Mouse (Mus musculus) forebrain, embryonic 10.5 days (tissue): ENCODE results near the gene Olfr594. TPM values are rescaled to one million over a fixed set of nuclear protein-coding genes. Genes with fewer than 3 reads are reported as not detected.
"Not testable (repeated sequence)": the region's sequence is repeated elsewhere in the genome, so short reads cannot be mapped to it uniquely, and the experiment has no call there.

Source experiments
- DNase-seq: peaks from one replicate; pipeline ENCODE4 v3.0.0-alpha.2; 2017; ENCODE audit warnings: low spot score; ENCODE audit errors: extremely low spot score
- H3K27ac ChIP-seq: fragments of 300-500 bp; sonication (generic); 2 replicates; pipeline ENCODE4 v1.5.1; 2016; ENCODE audit warnings: mild to moderate bottlenecking
- H3K27me3 ChIP-seq: fragments of 300-500 bp; sonication (generic); 2 replicates; pipeline ENCODE4 v1.6.1; 2016; ENCODE audit warnings: mild to moderate bottlenecking; ENCODE audit not compliant: poor library complexity, severe bottlenecking
- H3K36me3 ChIP-seq: fragments of 300-500 bp; sonication (generic); replicated peaks from 2 replicates; pipeline ENCODE4 v1.6.1; 2016; ENCODE audit warnings: mild to moderate bottlenecking, moderate library complexity
- H3K4me1 ChIP-seq: fragments of 300-500 bp; sonication (generic); 2 replicates; pipeline ENCODE4 v1.6.1; 2016
- H3K4me3 ChIP-seq: fragments of 300-500 bp; sonication (generic); 2 replicates; pipeline ENCODE4 v1.5.1; 2016; ENCODE audit warnings: mild to moderate bottlenecking, moderate library complexity
- H3K9me3 ChIP-seq: fragments of 300-500 bp; sonication (generic); 2 replicates; pipeline ENCODE4 v1.6.1; 2016; ENCODE audit warnings: mild to moderate bottlenecking, moderate library complexity
- WGBS: fragments of 180-500 bp; shearing (Covaris S2); methylation state at CpG from one replicate; pipeline ENCODE4 v1.1.7; 2016; 5-methylcytosine and 5-hydroxymethylcytosine counted together
- microRNA-seq: library from miRNA; unstranded; fragments of <30 nt; microRNA quantifications from one replicate; pipeline ENCODE4, GENCODE M21; 2017
- polyA plus RNA-seq: library from polyadenylated mRNA; unstranded; fragments of >200 nt; fragmentation: Nextera tagmentation; extraction: Ambion mirVana; gene quantifications from 2 replicates; pipeline ENCODE4 v1.2.1, GENCODE M21; 2016

Olfr594 gene
- polyA plus RNA-seq = not detected in 2 replicates

GRCm38 (mm10) chr7:103216696-103217095 is at the start of gene Olfr594:
Gene Olfr594 (plus strand): TSS chr7:103216996.
- Histone ChIP-seq H3K36me3 (no peaks in the 10 kb centered on the region), H3K27ac (no peak within 1 kb of the TSS), H3K4me3 (no peak within 1 kb of the TSS), H3K27me3 (no peaks in the 10 kb centered on the region), H3K4me1 (no peaks in the 10 kb centered on the region), H3K9me3 (no peaks in the 10 kb centered on the region)
- DNase-seq = no peak

- 91% methylated on average over 5 of the region's 5 CpGs for WGBS
- DNase-seq = no peak
- no peaks in the 10 kb centered on the region for H3K9me3 ChIP-seq
Measured at GRCm38 (mm10) chr7:103169697-103170096, 47.1 kb upstream of the Olfr594 start.

GRCm38 (mm10) chr7:103178240-103178639 is 38.6 kb upstream of the Olfr594 start, which contains the start of gene Olfr591:
Gene Olfr591 (minus strand): TSS chr7:103178340.
- Histone ChIP-seq H3K36me3 (no peaks in the 10 kb centered on the region), H3K27me3 (no peaks in the 10 kb centered on the region), H3K4me3 (no peak within 1 kb of the TSS), H3K9me3 (peaks cover 12% of the 10 kb centered on the region; the same call in 1 of the 2 replicates), H3K4me1 (no peaks in the 10 kb centered on the region), H3K27ac (no peak within 1 kb of the TSS)
- WGBS = 72% methylated on average over 1 of the region's 1 CpGs
- no peak for DNase-seq

More at GRCm38 (mm10) chr7:103169697-103170096, 47.1 kb upstream of the Olfr594 start:
- no peak overlapping the region for H3K27ac ChIP-seq
- H3K4me3 ChIP-seq = no peak overlapping the region
- no peaks in the 10 kb centered on the region for H3K27me3 ChIP-seq
- no peaks in the 10 kb centered on the region for H3K4me1 ChIP-seq
- H3K36me3 ChIP-seq = no peaks in the 10 kb centered on the region

GRCm38 (mm10) chr7:103184503-103184902 is 32.3 kb upstream of the Olfr594 start, which contains the start of gene Olfr592:
Gene Olfr592 (plus strand): TSS chr7:103184803.
- H3K36me3 ChIP-seq, H3K4me1 ChIP-seq, H3K27ac ChIP-seq, H3K4me3 ChIP-seq, DNase-seq, H3K27me3 ChIP-seq: not testable (repeated sequence)
- peaks cover 15% of the 10 kb centered on the region; the same call in 1 of the 2 replicates for H3K9me3 ChIP-seq
- WGBS = 70% methylated on average over 1 of the region's 1 CpGs

DNA sequence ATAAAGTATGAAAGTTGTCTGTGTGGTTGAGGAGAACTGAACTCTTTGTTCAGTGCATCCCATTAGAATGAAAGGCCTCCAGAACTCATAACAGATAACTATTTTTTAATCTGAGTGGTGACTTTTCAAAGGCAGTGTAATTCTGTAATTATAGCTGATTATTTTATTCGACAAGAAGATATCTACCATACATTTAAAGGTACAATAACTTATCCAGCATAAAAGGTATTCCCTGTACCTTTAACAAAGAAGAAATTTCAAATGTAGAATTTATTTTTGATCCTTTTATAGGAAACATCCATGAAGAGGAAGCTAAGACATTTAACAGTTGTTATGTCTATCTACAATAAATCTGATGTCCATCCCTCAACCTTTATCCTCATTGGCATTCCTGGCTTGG is 5.2 kb upstream of the Olfr594 start, which contains the start of gene Olfr593:
Gene Olfr593, plus strand, starts transcription at position 301 of the 400 bp plus-strand sequence.
- Histone ChIP-seq H3K9me3 (no peaks in the 10 kb centered on the region), H3K27ac (no peak within 1 kb of the TSS), H3K27me3 (no peaks in the 10 kb centered on the region), H3K36me3 (no peaks in the 10 kb centered on the region), H3K4me3 (no peak within 1 kb of the TSS), H3K4me1 (no peaks in the 10 kb centered on the region)
- WGBS = 84% methylated on average over 1 of the region's 1 CpGs
- DNase-seq = no peak

DNA sequence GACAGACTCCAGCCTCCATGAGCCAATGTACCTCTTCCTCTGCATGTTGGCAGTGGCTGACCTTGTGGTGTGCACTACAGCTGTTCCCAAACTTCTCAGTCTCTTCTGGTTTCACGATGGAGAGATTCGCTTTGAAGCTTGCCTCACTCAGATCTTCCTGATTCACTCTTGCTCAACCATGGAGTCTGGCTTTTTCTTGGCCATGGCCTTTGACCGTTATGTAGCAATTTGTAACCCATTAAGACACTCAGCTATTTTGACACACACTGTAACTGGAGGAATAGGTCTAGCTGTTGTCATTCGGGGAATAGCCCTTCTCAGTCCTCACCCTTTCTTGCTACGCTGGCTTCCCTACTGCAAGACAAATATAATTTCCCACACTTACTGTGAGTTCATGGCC is 4.7 kb upstream of the Olfr594 start:
- H3K27ac ChIP-seq, H3K4me1 ChIP-seq, DNase-seq, H3K4me3 ChIP-seq, H3K9me3 ChIP-seq, H3K36me3 ChIP-seq, H3K27me3 ChIP-seq: not testable (repeated sequence)
- WGBS = 86% methylated on average over 5 of the region's 5 CpGs

- not testable (repeated sequence) for H3K27ac ChIP-seq, H3K9me3 ChIP-seq
Measured at GRCm38 (mm10) chr7:103252405-103252804, 35.6 kb downstream of the Olfr594 start, which contains the start of gene Usp17ld. Gene Usp17ld (minus strand): TSS chr7:103252505.

More at GRCm38 (mm10) chr7:103252405-103252804, 35.6 kb downstream of the Olfr594 start, which contains the start of gene Usp17ld:
- not testable (repeated sequence) for H3K36me3 ChIP-seq, H3K4me3 ChIP-seq, H3K27me3 ChIP-seq, H3K4me1 ChIP-seq, DNase-seq

Small RNA genes within 50 kb of the gene (microRNA-seq; reads per million reads assigned to microRNA genes)
- gene Gm23550 (not detected), gene Gm25171 (not detected)

Other genes with a start within 250 kb of the Olfr594 start
- gene Olfr577, start 241.1 kb upstream of the Olfr594 start, polyA plus RNA-seq = not detected in 2 replicates
- not detected in 2 replicates for gene Olfr578, start 227.7 kb upstream of the Olfr594 start, polyA plus RNA-seq
- gene Olfr582, start 179.0 kb upstream of the Olfr594 start, polyA plus RNA-seq = not detected in 2 replicates
- not detected in 2 replicates for gene Olfr583, start 165.7 kb upstream of the Olfr594 start, polyA plus RNA-seq
- not detected in 2 replicates for gene Olfr584, start 135.1 kb upstream of the Olfr594 start, polyA plus RNA-seq
- not detected in 2 replicates for gene Olfr585, start 119.3 kb upstream of the Olfr594 start, polyA plus RNA-seq
- gene Olfr586, start 91.4 kb upstream of the Olfr594 start, polyA plus RNA-seq = not detected in 2 replicates
- gene Olfr588-ps1, start 76.1 kb upstream of the Olfr594 start, polyA plus RNA-seq = not detected in 2 replicates
- not detected in 2 replicates for gene Olfr589, start 60.6 kb upstream of the Olfr594 start, polyA plus RNA-seq
- gene Olfr591, start 38.7 kb upstream of the Olfr594 start, polyA plus RNA-seq = not detected in 2 replicates
- gene Olfr592, start 32.2 kb upstream of the Olfr594 start, polyA plus RNA-seq = not detected in 2 replicates
- gene Olfr593, start 5.1 kb upstream of the Olfr594 start, polyA plus RNA-seq = not detected in 2 replicates
- not detected in 2 replicates for gene Usp17ld, start 35.5 kb downstream of the Olfr594 start, polyA plus RNA-seq
- not detected in 2 replicates for gene Olfr596, start 88.7 kb downstream of the Olfr594 start, polyA plus RNA-seq
- not detected in 2 replicates for gene Olfr597, start 99.3 kb downstream of the Olfr594 start, polyA plus RNA-seq
- gene Olfr598, start 106.6 kb downstream of the Olfr594 start, polyA plus RNA-seq = not detected in 2 replicates
- gene Olfr599, start 118.9 kb downstream of the Olfr594 start, polyA plus RNA-seq = not detected in 2 replicates
- not detected in 2 replicates for gene Olfr600, start 132.7 kb downstream of the Olfr594 start, polyA plus RNA-seq
- not detected in 2 replicates for gene Olfr601, start 145.7 kb downstream of the Olfr594 start, polyA plus RNA-seq
- gene Olfr603, start 169.2 kb downstream of the Olfr594 start, polyA plus RNA-seq = not detected in 2 replicates
- gene Usp17lc, start 198.1 kb downstream of the Olfr594 start, polyA plus RNA-seq = not detected in 2 replicates
- not detected in 2 replicates for gene Olfr605, start 228.4 kb downstream of the Olfr594 start, polyA plus RNA-seq
- not detected in 2 replicates for gene Olfr606, start 232.1 kb downstream of the Olfr594 start, polyA plus RNA-seq
- gene Olfr607, start 247.2 kb downstream of the Olfr594 start, polyA plus RNA-seq = not detected in 2 replicates